Mouse (Mus musculus): ENCODE data around the gene Smim5. TPM values are rescaled to one million over a fixed set of nuclear protein-coding genes. Genes with fewer than 3 reads are reported as not detected.
A peak's percentile ranks its signal among the peaks of the same experiment; 100 is the strongest.

Smim5 gene
- polyA plus RNA-seq, 1 experiment from 2014 or later = 2.0 TPM

- DNase-seq (ENCODE audit: low spot score) (no peak), ATAC-seq (replicated peaks; ENCODE audit: low FRiP score) (no peak)
- no peaks in the 10 kb centered on the region for H3K36me3 ChIP-seq (ENCODE audit: control insufficient read depth, insufficient read depth, low read length)
Observed at GRCm38 (mm10) chr11:115921986-115922385, 22.2 kb downstream of the Smim5 start.

DNA sequence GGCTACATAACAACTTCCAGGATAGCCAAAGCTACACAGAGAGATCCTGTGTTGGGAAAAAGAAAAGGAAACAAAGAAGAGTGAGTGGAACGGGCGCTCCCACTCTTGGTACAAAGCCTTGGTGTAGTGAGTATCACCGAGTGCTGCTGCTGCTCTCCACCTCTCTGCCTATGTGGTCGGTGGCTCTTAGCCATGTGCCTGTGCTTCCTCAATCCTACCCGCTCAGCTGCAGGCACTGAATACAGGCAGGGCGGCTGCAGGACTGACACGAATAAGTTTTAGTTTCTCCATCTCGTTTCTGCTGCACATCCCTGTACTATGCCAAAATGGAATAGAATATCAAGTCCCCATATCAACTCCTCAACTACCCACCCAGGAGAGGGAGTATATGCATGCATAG is 29.3 kb downstream of the Smim5 start:
- H3K9me3 ChIP-seq (ENCODE audit: control insufficient read depth, low read length) = no peaks in the 10 kb centered on the region
- no peak overlapping the region for H3K4me3 ChIP-seq (ENCODE audit: low read depth, low read length)
- 90% methylated on average over 8 of the region's 8 CpGs for WGBS
- H3K9ac ChIP-seq (ENCODE audit: low read length) = no peak overlapping the region
- no peaks in the 10 kb centered on the region for H3K36me3 ChIP-seq (ENCODE audit: control insufficient read depth, insufficient read depth, low read length)
- ATAC-seq (replicated peaks; ENCODE audit: low FRiP score) = no peak
- no peak for DNase-seq (ENCODE audit: low spot score)
- H3K27ac ChIP-seq (ENCODE audit: low read depth, low read length) = no peak overlapping the region
- no peak overlapping the region for H3K4me2 ChIP-seq (ENCODE audit: low read depth, low read length, severe bottlenecking)
- H3K27me3 ChIP-seq (ENCODE audit: control insufficient read depth, insufficient read depth, low read length) = no peaks in the 10 kb centered on the region
- H3K4me1 ChIP-seq (replicated peaks; ENCODE audit: control insufficient read depth, insufficient read depth, low read length) = peaks cover 8% of the 10 kb centered on the region

More at GRCm38 (mm10) chr11:115921986-115922385, 22.2 kb downstream of the Smim5 start:
- no peak overlapping the region for H3K4me2 ChIP-seq (ENCODE audit: low read depth, low read length, severe bottlenecking)
- WGBS = 94% methylated on average over 1 of the region's 1 CpGs
- H3K9me3 ChIP-seq (ENCODE audit: control insufficient read depth, low read length) = no peaks in the 10 kb centered on the region
- no peaks in the 10 kb centered on the region for H3K27me3 ChIP-seq (ENCODE audit: control insufficient read depth, insufficient read depth, low read length)
- no peak overlapping the region for H3K9ac ChIP-seq (ENCODE audit: low read length)
- no peak overlapping the region for H3K4me3 ChIP-seq (ENCODE audit: low read depth, low read length)
- no peak overlapping the region for H3K27ac ChIP-seq (ENCODE audit: low read depth, low read length)
- no peaks in the 10 kb centered on the region for H3K4me1 ChIP-seq (replicated peaks; ENCODE audit: control insufficient read depth, insufficient read depth, low read length)

GRCm38 (mm10) chr11:115929818-115930217 is 30.1 kb downstream of the Smim5 start:
- H3K9me3 ChIP-seq (ENCODE audit: control insufficient read depth, low read length) = no peaks in the 10 kb centered on the region
- DNase-seq (ENCODE audit: low spot score) = no peak
- no peak for ATAC-seq (replicated peaks; ENCODE audit: low FRiP score)
- H3K36me3 ChIP-seq (ENCODE audit: control insufficient read depth, insufficient read depth, low read length) = no peaks in the 10 kb centered on the region
- H3K27me3 ChIP-seq (ENCODE audit: control insufficient read depth, insufficient read depth, low read length) = no peaks in the 10 kb centered on the region
- H3K4me3 ChIP-seq (ENCODE audit: low read depth, low read length) = no peak overlapping the region
- H3K9ac ChIP-seq (ENCODE audit: low read length) = no peak overlapping the region
- peaks cover 14% of the 10 kb centered on the region for H3K4me1 ChIP-seq (replicated peaks; ENCODE audit: control insufficient read depth, insufficient read depth, low read length)
- 83% methylated on average over 2 of the region's 3 CpGs for WGBS
- no peak overlapping the region for H3K27ac ChIP-seq (ENCODE audit: low read depth, low read length)
- no peak overlapping the region for H3K4me2 ChIP-seq (ENCODE audit: low read depth, low read length, severe bottlenecking)

DNA sequence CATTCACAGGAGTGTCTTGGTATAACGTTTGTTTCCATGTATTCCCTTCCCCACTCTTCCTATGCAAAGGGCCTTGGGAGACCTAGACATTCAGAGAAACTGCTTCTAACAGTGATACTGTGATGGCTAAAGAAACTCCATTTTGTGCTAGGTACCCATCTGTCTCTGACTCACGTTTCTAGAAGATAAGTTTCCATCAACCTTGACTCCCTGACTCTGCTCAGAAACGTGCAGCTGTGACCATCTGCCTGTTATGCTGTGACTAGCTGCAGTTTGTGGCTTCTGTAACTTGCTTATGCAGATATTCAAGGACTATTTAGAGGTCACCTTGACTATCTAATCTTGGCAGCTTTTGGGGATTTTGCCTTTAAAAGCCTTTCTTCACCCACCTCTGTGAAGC is 31.5 kb downstream of the Smim5 start:
- H3K36me3 ChIP-seq (ENCODE audit: control insufficient read depth, insufficient read depth, low read length) = no peaks in the 10 kb centered on the region
- no peak overlapping the region for H3K9ac ChIP-seq (ENCODE audit: low read length)
- no peak overlapping the region for H3K4me2 ChIP-seq (ENCODE audit: low read depth, low read length, severe bottlenecking)
- ATAC-seq (replicated peaks; ENCODE audit: low FRiP score) (no peak), DNase-seq (ENCODE audit: low spot score) (no peak)
- H3K4me3 ChIP-seq (ENCODE audit: low read depth, low read length) = no peak overlapping the region
- WGBS = 79% methylated on average over 3 of the region's 3 CpGs
- H3K9me3 ChIP-seq (ENCODE audit: control insufficient read depth, low read length) = no peaks in the 10 kb centered on the region
- no peak overlapping the region for H3K27ac ChIP-seq (ENCODE audit: low read depth, low read length)
- H3K27me3 ChIP-seq (ENCODE audit: control insufficient read depth, insufficient read depth, low read length) = no peaks in the 10 kb centered on the region
- peaks cover 14% of the 10 kb centered on the region for H3K4me1 ChIP-seq (replicated peaks; ENCODE audit: control insufficient read depth, insufficient read depth, low read length)

DNA sequence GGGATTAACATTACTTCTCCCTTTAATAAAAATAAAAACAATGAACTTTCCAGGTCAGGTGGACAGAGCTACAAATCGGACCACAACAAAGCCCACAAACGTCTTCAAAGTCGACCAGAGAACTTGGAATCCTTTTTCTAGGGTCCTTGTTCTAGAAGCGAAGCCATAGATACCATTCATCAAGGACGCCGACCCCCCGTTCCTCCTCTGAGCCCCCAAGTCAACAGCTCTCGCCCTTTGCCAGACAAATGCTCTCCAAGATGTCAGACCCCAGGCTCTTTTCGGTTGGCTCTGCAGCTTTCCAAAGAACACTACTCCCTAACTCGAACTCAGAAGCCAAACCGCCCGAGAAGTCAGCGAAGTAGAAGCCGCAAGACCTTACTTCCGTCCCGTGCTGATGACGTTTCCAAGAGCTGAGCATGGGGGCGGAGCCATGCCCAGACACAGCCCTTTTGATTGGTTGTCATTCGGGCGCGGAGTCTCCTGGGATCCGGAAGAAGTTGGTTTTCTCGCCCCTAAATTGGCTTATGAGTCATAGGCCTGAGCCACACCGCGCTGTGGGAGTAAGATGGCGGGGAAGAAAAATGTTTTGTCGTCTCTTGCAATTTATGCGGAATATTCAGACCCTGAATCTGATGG is 33.5 kb downstream of the Smim5 start, which contains the start of the genes Sap30bp and Recql5:
Gene Sap30bp, plus strand, starts transcription at position 175 of the 639 bp plus-strand sequence.
Gene Recql5, minus strand, starts transcription at position 370 of the 639 bp plus-strand sequence.
- Histone ChIP-seq H3K4me3 (ENCODE audit: low read depth, low read length) (peak within 1 kb of the TSS; percentile 97), H3K4me2 (ENCODE audit: low read depth, low read length, severe bottlenecking) (peak within 1 kb of the TSS; percentile 87), H3K9ac (ENCODE audit: low read length) (peak within 1 kb of the TSS; percentile 91), H3K27ac (ENCODE audit: low read depth, low read length) (no peak within 1 kb of the TSS), H3K36me3 (ENCODE audit: control insufficient read depth, insufficient read depth, low read length) (0 out of 2 replicates have a peak, but pooled peaks cover 2% of the 10 kb centered on the region), H3K27me3 (ENCODE audit: control insufficient read depth, insufficient read depth, low read length) (no peaks in the 10 kb centered on the region), H3K4me1 (replicated peaks; ENCODE audit: control insufficient read depth, insufficient read depth, low read length) (peaks cover 14% of the 10 kb centered on the region), H3K9me3 (ENCODE audit: control insufficient read depth, low read length) (no peaks in the 10 kb centered on the region)
- WGBS = under 1% methylated on average over 28 of the region's 28 CpGs
- peak; percentile 98 for DNase-seq (ENCODE audit: low spot score)
- peak; percentile 97 for ATAC-seq (replicated peaks; ENCODE audit: low FRiP score)

DNA sequence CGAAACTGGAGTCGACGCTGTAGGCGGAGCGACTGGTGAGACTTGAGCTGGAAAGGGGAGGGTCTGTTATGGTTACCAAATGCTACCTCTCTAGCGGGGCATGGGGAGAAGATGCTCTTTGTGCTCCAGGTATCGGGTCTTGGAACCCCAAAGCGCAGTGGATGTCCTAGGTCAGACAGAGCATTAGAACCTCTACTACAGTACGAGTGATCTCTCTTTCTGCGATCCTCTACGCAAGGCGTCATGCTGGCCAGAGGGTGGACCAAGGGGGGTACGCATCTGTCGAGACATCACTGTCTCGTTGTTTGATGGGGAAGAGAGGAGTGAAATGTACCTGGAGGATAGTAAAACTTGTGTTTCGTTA is 34.0 kb downstream of the Smim5 start:
- Histone ChIP-seq H3K9me3 (ENCODE audit: control insufficient read depth, low read length) (no peaks in the 10 kb centered on the region), H3K4me2 (ENCODE audit: low read depth, low read length, severe bottlenecking) (peak overlapping the region; percentile 87), H3K27ac (ENCODE audit: low read depth, low read length) (no peak overlapping the region), H3K4me1 (replicated peaks; ENCODE audit: control insufficient read depth, insufficient read depth, low read length) (peaks cover 14% of the 10 kb centered on the region), H3K27me3 (ENCODE audit: control insufficient read depth, insufficient read depth, low read length) (no peaks in the 10 kb centered on the region), H3K4me3 (ENCODE audit: low read depth, low read length) (peak overlapping the region; percentile 97), H3K36me3 (ENCODE audit: control insufficient read depth, insufficient read depth, low read length) (0 out of 2 replicates have a peak, but pooled peaks cover 4% of the 10 kb centered on the region), H3K9ac (ENCODE audit: low read length) (peak overlapping the region; percentile 91)
- peak; percentile 51; the same call in 1 of the 2 replicates for ATAC-seq (replicated peaks; ENCODE audit: low FRiP score)
- under 1% methylated on average over 16 of the region's 16 CpGs for WGBS
- DNase-seq (ENCODE audit: low spot score) = no peak

- no peak for ATAC-seq (replicated peaks; ENCODE audit: low FRiP score)
- no peaks in the 10 kb centered on the region for H3K4me1 ChIP-seq (replicated peaks; ENCODE audit: control insufficient read depth, insufficient read depth, low read length)
- WGBS = 42% methylated on average over 6 of the region's 6 CpGs
- H3K4me2 ChIP-seq (ENCODE audit: low read depth, low read length, severe bottlenecking) = no peak overlapping the region
- H3K36me3 ChIP-seq (ENCODE audit: control insufficient read depth, insufficient read depth, low read length) = peaks cover 4% of the 10 kb centered on the region; the same call in 1 of the 2 replicates
- peak; percentile 71 for DNase-seq (ENCODE audit: low spot score)
- no peak overlapping the region for H3K9ac ChIP-seq (ENCODE audit: low read length)
- no peak overlapping the region for H3K4me3 ChIP-seq (ENCODE audit: low read depth, low read length)
- H3K27me3 ChIP-seq (ENCODE audit: control insufficient read depth, insufficient read depth, low read length) = no peaks in the 10 kb centered on the region
- no peak overlapping the region for H3K27ac ChIP-seq (ENCODE audit: low read depth, low read length)
- no peaks in the 10 kb centered on the region for H3K9me3 ChIP-seq (ENCODE audit: control insufficient read depth, low read length)
Observed at GRCm38 (mm10) chr11:115939690-115940329, 40.0 kb downstream of the Smim5 start.

- peaks cover 4% of the 10 kb centered on the region; the same call in 1 of the 2 replicates for H3K36me3 ChIP-seq (ENCODE audit: control insufficient read depth, insufficient read depth, low read length)
- H3K4me2 ChIP-seq (ENCODE audit: low read depth, low read length, severe bottlenecking) = no peak overlapping the region
- no peak for ATAC-seq (replicated peaks; ENCODE audit: low FRiP score)
- no peaks in the 10 kb centered on the region for H3K4me1 ChIP-seq (replicated peaks; ENCODE audit: control insufficient read depth, insufficient read depth, low read length)
- 89% methylated on average over 7 of the region's 7 CpGs for WGBS
- H3K4me3 ChIP-seq (ENCODE audit: low read depth, low read length) = no peak overlapping the region
- no peaks in the 10 kb centered on the region for H3K27me3 ChIP-seq (ENCODE audit: control insufficient read depth, insufficient read depth, low read length)
- no peak overlapping the region for H3K9ac ChIP-seq (ENCODE audit: low read length)
- no peak for DNase-seq (ENCODE audit: low spot score)
- no peak overlapping the region for H3K27ac ChIP-seq (ENCODE audit: low read depth, low read length)
- no peaks in the 10 kb centered on the region for H3K9me3 ChIP-seq (ENCODE audit: control insufficient read depth, low read length)
Observed at GRCm38 (mm10) chr11:115941980-115942379, 42.2 kb downstream of the Smim5 start.
